Mouse (Mus musculus): ENCODE data around the gene Ndufb8.
A peak's percentile ranks its signal among the peaks of the same experiment; 100 is the strongest.

Gene Ndufb8

GRCm38 (mm10) chr19:44535376-44535775 lies 19.9 kb downstream of the Ndufb8 start:
- DNase-seq (ENCODE audit: low read depth, low spot score): no peak

- no peak for DNase-seq (ENCODE audit: low read depth, low spot score)
Measured at GRCm38 (mm10) chr19:44530018-44530417, 25.2 kb downstream of the Ndufb8 start.

DNA sequence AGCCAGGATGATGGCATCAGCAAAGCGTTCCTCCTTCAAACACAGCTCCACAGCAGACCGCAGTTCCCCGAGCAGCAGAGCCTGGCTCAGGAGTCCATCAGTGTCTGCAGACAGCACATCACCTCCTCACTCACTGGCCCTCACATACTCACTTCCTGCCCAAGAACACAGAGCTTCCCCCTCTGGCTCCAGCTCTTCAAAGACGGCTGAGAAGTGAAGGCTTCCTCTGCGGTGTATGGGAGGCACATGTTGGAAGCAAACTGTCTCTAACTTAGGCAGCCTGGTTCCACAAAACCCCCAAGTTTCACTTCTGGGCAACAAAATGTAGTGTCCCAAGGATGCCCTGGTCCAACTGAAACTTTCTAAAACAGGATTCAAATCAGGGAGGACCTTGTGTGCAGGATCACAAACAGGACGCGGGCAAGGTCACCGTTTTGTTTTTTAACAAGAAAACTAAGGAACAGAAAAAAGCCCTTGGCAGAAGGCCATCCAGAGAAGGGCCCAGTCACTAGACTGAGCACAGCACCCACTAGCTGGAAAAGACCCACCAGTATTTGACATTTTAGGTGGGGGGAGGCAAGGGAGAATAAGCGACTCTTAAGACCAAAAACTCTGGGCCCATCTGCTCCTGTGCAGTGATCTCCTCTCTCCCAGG lies 29.6 kb downstream of the Ndufb8 start:
- DNase-seq (ENCODE audit: low read depth, low spot score): no peak

DNA sequence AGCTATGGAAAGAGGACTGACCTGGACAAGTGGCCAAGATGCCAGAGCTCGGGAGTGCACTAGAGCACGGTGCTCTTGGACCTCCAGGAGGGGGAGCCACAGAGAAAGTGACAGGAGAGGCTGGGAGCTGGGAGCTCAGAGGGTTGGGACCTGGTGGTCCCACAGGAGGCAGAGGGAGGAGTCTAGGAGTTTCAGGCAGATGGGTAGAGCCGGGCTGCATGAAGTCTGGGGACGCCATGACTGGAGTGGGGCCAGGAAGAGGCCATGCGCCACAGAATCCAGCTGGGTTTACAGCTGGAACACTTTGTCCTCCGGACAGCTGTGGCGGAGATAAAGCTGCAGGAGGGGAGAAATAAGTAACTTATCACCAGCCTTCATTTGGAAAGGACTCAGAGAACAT lies 36.1 kb downstream of the Ndufb8 start:
- DNase-seq (ENCODE audit: low read depth, low spot score): no peak

DNA sequence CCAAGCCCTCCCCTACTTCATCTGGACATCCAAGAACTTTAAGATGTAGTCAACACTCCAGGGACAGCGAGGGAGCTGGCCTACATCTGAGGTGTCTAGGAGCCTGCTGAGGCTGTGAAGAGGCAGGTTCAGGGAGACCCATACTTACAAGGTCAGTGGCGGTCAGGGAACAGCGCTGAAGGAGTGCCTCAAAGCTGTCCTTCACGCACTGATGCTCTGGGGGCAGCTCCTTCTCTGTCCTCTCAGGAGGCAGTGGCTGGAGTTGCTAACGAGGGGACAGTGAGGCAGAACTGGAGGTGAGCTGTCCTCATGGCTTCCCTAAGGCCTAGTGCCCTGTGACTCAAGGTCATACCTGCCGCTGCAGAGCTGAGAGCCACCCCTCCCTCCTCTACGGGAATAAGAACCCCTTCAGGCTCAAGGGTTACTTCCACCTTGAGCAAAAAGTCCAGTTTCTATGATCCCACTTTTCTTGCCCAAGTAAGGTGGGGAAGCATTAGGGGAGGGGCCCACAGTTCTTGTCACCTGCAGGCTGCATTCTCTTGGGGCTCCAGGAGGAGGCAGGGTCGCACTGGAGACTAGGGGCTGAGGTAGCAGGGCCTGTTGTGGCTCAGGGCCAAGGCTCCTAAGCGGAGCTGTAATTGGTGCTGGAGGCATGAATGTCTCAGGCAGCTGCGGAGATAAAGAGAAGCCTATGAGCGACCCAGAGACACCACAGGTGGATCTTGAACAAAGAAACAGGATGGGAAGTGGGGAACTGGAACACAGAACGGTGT lies 37.1 kb downstream of the Ndufb8 start:
- no peak for DNase-seq (ENCODE audit: low read depth, low spot score)

DNA sequence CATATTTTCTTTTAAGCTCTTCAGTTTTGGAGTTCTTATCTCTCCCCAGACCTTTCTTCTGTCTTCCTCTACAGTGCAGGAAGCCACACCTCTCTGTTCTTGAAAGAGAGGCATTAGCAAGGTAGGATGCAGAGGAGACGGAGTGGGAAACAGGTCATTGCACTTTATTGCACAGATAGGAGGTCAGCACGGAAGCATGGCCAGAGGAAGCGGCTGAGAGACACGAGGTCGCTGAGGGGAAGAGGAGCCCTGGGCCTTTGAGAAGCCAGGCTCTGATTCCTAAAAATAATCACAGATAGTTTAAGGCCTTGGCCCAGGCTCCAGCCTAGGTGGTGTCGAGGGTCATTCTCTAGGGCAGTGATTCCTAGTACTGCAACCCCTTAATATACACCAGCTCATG lies 39.5 kb downstream of the Ndufb8 start:
- no peak for DNase-seq (ENCODE audit: low read depth, low spot score)

DNA sequence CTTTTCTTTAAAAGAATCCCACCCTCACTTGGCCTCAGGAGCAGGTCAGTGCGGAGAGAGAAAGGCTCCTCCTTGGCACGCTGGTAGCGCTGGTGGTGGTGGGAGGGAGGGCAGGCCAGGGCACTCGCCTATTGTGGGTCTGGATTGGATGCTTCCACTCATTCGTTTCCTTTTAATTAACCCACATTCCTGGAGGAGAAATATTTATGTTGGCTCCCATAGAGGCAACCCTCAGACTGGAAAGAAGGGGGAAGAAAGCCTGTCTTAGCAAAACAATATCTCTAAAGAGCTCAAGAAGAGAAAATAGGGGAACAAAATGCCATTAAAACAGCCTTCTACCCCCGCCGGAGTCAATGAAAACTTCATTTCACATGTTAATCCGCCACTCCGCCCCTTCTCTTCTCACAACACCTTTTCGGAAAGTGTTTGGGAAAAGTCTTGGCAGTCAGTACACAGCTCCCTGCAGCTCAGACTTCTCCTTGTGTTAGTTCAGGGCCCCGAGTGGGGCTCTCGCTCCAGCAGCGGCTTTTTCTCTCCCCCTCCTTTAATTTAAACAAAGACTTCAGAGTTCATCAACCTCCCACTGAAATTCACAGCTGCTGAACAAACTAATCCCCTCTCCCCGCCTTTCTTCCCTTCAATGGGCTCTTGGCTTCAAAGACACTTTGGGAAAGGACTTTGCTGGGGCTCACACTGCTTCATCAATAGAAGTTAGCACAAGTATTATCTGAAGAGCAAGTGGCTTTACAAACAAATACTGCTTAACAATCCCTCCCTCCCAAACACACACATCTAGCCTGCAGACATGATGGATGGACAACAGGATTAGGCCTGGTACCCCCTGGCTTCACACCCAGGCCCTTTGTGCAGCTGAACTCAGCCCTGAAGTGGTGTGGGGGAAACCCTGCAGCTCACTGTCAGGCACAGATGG lies 40.5 kb downstream of the Ndufb8 start:
- DNase-seq (ENCODE audit: low read depth, low spot score): no peak

GRCm38 (mm10) chr19:44513921-44514482 lies 41.2 kb downstream of the Ndufb8 start:
- DNase-seq (ENCODE audit: low read depth, low spot score): no peak

DNA sequence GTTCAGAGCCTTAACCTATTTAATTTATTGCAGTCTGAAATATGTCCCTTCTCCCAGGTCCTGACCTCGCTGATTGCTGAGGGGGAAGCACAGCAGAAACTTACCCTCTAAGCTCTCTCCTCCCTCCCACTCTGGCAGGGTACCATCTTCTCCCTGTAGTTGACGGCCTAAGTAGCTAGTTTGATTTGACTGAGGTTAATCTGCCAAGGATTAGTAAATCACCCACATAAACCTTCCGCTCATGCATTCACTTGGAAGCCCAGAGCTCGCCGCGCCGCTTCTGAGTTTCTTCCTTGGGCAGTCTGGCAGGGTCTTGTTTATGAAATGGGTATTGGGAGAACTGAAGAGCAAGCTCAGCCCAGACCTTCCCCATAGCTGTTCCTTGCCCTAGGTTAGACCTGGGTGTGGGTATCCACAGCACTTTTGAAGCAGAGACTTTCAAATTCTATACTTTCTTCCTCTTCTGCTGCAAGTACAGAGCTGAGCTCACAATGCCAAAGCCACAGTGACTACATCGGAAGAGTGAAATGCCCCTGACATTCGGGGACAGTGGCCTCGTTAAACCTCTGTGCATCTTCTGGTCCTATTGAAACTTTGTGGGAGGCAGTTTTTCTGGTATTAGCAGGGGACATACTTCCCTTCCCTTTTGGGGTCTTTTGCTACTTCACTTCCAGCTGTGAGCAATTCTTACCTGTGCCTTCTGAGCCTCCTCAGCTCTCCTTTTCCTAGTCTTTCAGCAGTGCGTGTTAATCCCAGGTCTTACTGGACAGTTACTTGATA lies 42.0 kb downstream of the Ndufb8 start:
- DNase-seq (ENCODE audit: low read depth, low spot score): no peak

DNA sequence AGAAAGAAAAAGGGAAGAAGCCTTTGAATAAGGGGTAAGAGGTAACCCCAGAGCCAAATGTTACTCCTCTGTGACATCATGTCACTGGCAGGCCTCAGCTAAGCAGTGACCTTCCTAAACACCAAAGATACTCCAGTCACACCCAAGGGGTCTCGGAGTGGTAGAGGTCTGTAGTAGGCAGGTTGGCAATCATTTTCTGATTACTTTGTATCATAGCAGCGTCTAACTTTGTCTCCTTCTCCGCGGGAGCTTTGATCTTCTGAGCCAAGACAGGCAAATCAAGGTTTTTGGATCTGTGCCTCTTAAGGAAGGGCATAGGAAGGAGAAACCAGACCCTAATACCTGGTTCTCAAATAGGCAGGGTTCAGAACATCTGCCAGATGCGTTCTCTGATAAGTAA lies 42.6 kb downstream of the Ndufb8 start:
- DNase-seq (ENCODE audit: low read depth, low spot score): no peak

DNA sequence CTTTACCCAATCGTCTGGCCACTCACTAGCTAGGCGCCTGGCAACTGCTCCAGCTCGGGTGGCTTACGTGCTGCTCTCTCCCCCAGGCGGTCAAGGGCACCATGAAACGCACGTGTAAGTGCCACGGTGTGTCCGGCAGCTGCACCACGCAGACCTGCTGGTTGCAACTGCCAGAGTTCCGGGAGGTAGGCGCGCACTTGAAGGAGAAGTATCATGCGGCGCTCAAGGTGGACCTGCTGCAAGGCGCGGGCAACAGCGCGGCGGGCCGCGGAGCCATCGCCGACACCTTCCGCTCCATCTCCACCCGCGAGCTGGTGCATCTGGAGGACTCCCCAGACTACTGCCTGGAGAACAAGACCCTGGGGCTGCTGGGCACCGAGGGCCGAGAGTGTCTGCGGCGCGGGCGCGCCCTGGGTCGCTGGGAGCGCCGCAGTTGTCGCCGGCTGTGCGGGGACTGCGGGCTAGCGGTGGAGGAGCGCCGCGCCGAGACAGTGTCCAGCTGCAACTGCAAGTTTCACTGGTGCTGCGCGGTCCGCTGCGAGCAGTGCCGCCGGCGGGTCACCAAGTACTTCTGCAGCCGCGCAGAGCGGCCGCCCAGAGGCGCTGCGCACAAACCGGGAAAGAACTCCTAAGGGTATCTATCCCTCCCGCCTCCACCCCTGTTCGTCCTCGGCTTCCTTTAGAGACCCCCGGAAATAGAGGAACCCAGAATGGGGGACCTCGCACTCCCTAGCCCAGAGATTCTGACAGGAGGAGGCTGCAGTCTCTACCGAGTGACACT lies 43.6 kb downstream of the Ndufb8 start:
- DNase-seq (ENCODE audit: low read depth, low spot score): no peak

GRCm38 (mm10) chr19:44510534-44511175 lies 44.6 kb downstream of the Ndufb8 start:
- DNase-seq (ENCODE audit: low read depth, low spot score): peak; percentile 39

DNA sequence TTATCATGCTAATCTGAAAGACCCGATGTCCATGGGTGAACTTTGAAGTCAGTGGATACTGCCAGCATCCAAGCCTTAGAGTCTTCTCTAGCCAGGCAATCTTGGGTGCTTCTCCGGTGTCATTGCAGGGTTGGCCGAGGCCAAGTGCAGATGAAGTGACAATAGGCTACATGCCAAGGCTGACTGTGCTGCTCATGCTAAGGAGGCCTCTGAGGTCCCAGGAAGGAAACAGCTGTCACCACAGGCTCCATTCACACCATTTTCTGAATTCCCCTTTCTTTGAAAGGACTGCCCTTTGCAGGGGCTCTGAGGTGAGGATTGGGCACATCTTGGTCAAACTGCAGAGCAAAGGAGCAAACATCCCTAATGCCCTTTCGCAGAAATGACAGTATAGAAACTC lies 52.5 kb downstream of the Ndufb8 start:
- no peak for DNase-seq (ENCODE audit: low read depth, low spot score)

- DNase-seq (ENCODE audit: low read depth, low spot score): no peak
Measured at GRCm38 (mm10) chr19:44501925-44502324, 53.3 kb downstream of the Ndufb8 start.

- DNase-seq (ENCODE audit: low read depth, low spot score): no peak
Measured at GRCm38 (mm10) chr19:44500240-44500639, 55.0 kb downstream of the Ndufb8 start.

DNA sequence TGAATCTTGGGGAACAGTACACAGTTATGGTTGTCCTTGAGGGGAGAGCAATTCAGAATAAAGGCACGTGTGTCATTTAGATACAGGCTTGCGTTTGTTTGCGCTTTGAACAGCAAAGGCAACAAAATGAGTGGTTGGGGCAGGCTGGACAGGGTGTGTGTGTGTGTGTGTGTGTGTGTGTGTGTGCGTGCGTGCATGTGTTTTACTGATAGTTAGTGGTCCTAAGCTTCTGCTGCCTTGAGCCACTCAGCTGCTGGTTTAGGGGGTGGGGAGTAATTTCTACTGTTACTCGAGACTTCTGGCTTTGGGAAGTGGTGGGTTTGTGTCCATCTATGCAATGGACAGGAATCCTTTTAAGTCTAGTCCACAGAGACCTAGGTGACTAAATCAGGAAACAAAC lies 56.3 kb downstream of the Ndufb8 start:
- no peak for DNase-seq (ENCODE audit: low read depth, low spot score)

Data from A20 (cell line).